Mouse (Mus musculus) embryonic facial prominence, embryonic 10.5 days (tissue): ENCODE results near the gene Hipk2. TPM values are rescaled to one million over a fixed set of nuclear protein-coding genes. Genes with fewer than 3 reads are reported as not detected.

Experiments
- DNase-seq: peaks from one replicate; pipeline ENCODE4 v3.0.0-alpha.2; 2017; ENCODE audit warnings: low spot score
- H3K27ac ChIP-seq: fragments of 300-500 bp; sonication (generic); replicated peaks from 2 replicates; pipeline ENCODE4 v1.5.1; 2016; ENCODE audit warnings: mild to moderate bottlenecking
- H3K27me3 ChIP-seq: fragments of 300-500 bp; sonication (generic); replicated peaks from 2 replicates; pipeline ENCODE4 v1.6.1; 2016; ENCODE audit warnings: low read depth, mild to moderate bottlenecking; ENCODE audit not compliant: poor library complexity, severe bottlenecking
- H3K36me3 ChIP-seq: fragments of 300-500 bp; sonication (generic); replicated peaks from 2 replicates; pipeline ENCODE4 v1.6.1; 2016; ENCODE audit warnings: mild to moderate bottlenecking, moderate library complexity
- H3K4me1 ChIP-seq: fragments of 300-500 bp; sonication (generic); 2 replicates; pipeline ENCODE4 v1.6.1; 2016
- H3K4me3 ChIP-seq: fragments of 300-500 bp; sonication (generic); 2 replicates; pipeline ENCODE4 v1.5.1; 2016; ENCODE audit warnings: mild to moderate bottlenecking, moderate library complexity
- H3K9me3 ChIP-seq: fragments of 300-500 bp; sonication (generic); 2 replicates; pipeline ENCODE4 v1.6.1; 2016; ENCODE audit warnings: mild to moderate bottlenecking
- WGBS: fragments of 180-500 bp; shearing (Covaris S2); methylation state at CpG from one replicate; pipeline ENCODE4 v1.1.7; 2016; 5-methylcytosine and 5-hydroxymethylcytosine counted together
- polyA plus RNA-seq: library from polyadenylated mRNA; unstranded; fragments of >200 nt; fragmentation: Nextera tagmentation; extraction: Ambion mirVana; gene quantifications from 2 replicates; pipeline ENCODE4 v1.2.1, GENCODE M21; 2016

Gene Hipk2
- polyA plus RNA-seq, 1 experiment from 2014 or later: 24.5 TPM

- Histone ChIP-seq H3K27me3 (no peaks in the 10 kb centered on the region), H3K36me3 (peaks cover 24% of the 10 kb centered on the region), H3K27ac (no peak overlapping the region), H3K9me3 (no peaks in the 10 kb centered on the region), H3K4me1 (peaks cover 18% of the 10 kb centered on the region), H3K4me3 (no peak overlapping the region)
- WGBS: 82% methylated on average over 6 of the region's 6 CpGs
- DNase-seq: no peak
These were observed 123.5 kb downstream of the Hipk2 start for GRCm38 (mm10) chr6:38752495-38752894.

- no peak for DNase-seq
- H3K36me3 ChIP-seq: peaks cover 51% of the 10 kb centered on the region
- H3K9me3 ChIP-seq: no peaks in the 10 kb centered on the region
- H3K27ac ChIP-seq: no peak overlapping the region
- 86% methylated on average over 4 of the region's 4 CpGs for WGBS
- no peak overlapping the region for H3K4me3 ChIP-seq
- H3K27me3 ChIP-seq: no peaks in the 10 kb centered on the region
- H3K4me1 ChIP-seq: peaks cover 22% of the 10 kb centered on the region
These were observed 127.9 kb downstream of the Hipk2 start for GRCm38 (mm10) chr6:38748037-38748436.

GRCm38 (mm10) chr6:38743351-38743750 is 132.6 kb downstream of the Hipk2 start:
- Histone ChIP-seq H3K9me3 (no peaks in the 10 kb centered on the region), H3K27me3 (no peaks in the 10 kb centered on the region), H3K36me3 (peaks cover 91% of the 10 kb centered on the region), H3K27ac (no peak overlapping the region), H3K4me1 (peaks cover 11% of the 10 kb centered on the region), H3K4me3 (no peak overlapping the region)
- DNase-seq: no peak
- 95% methylated on average over 7 of the region's 7 CpGs for WGBS

GRCm38 (mm10) chr6:38742441-38742840 is 133.5 kb downstream of the Hipk2 start:
- no peak for DNase-seq
- 92% methylated on average over 3 of the region's 3 CpGs for WGBS
- Histone ChIP-seq H3K36me3 (peaks cover 98% of the 10 kb centered on the region), H3K4me3 (no peak overlapping the region), H3K9me3 (no peaks in the 10 kb centered on the region), H3K27me3 (no peaks in the 10 kb centered on the region), H3K27ac (no peak overlapping the region), H3K4me1 (0 out of 2 replicates have a peak, but pooled peaks cover 3% of the 10 kb centered on the region)

GRCm38 (mm10) chr6:38741024-38741423 is 134.9 kb downstream of the Hipk2 start:
- WGBS: 90% methylated on average over 3 of the region's 3 CpGs
- Histone ChIP-seq H3K4me3 (no peak overlapping the region), H3K9me3 (no peaks in the 10 kb centered on the region), H3K27me3 (no peaks in the 10 kb centered on the region), H3K27ac (no peak overlapping the region), H3K36me3 (peaks cover 100% of the 10 kb centered on the region), H3K4me1 (no peaks in the 10 kb centered on the region)
- DNase-seq: no peak

- 62% methylated on average over 3 of the region's 3 CpGs for WGBS
- Histone ChIP-seq H3K9me3 (no peaks in the 10 kb centered on the region), H3K27ac (no peak overlapping the region), H3K4me1 (no peaks in the 10 kb centered on the region), H3K27me3 (no peaks in the 10 kb centered on the region), H3K36me3 (peaks cover 100% of the 10 kb centered on the region), H3K4me3 (no peak overlapping the region)
- DNase-seq: no peak
These were observed 136.7 kb downstream of the Hipk2 start for GRCm38 (mm10) chr6:38739266-38739665.

- no peaks in the 10 kb centered on the region for H3K4me1 ChIP-seq
- peaks cover 98% of the 10 kb centered on the region for H3K36me3 ChIP-seq
- H3K9me3 ChIP-seq: no peaks in the 10 kb centered on the region
- no peak overlapping the region for H3K27ac ChIP-seq
- no peaks in the 10 kb centered on the region for H3K27me3 ChIP-seq
- 72% methylated on average over 2 of the region's 2 CpGs for WGBS
- H3K4me3 ChIP-seq: no peak overlapping the region
- DNase-seq: no peak
These were observed 138.2 kb downstream of the Hipk2 start for GRCm38 (mm10) chr6:38737763-38738162.

- Histone ChIP-seq H3K27ac (no peak overlapping the region), H3K27me3 (no peaks in the 10 kb centered on the region), H3K36me3 (peaks cover 95% of the 10 kb centered on the region), H3K4me1 (no peaks in the 10 kb centered on the region), H3K9me3 (no peaks in the 10 kb centered on the region), H3K4me3 (no peak overlapping the region)
- DNase-seq: peak; percentile 76
- 33% methylated on average over 4 of the region's 4 CpGs for WGBS
These were observed 139.7 kb downstream of the Hipk2 start for GRCm38 (mm10) chr6:38736240-38736639.

- Histone ChIP-seq H3K4me3 (no peak overlapping the region), H3K36me3 (peaks cover 93% of the 10 kb centered on the region), H3K9me3 (no peaks in the 10 kb centered on the region), H3K4me1 (no peaks in the 10 kb centered on the region), H3K27ac (no peak overlapping the region), H3K27me3 (no peaks in the 10 kb centered on the region)
- WGBS: 58% methylated on average over 3 of the region's 3 CpGs
- DNase-seq: no peak
These were observed 143.3 kb downstream of the Hipk2 start for GRCm38 (mm10) chr6:38732681-38733080.

- WGBS: 85% methylated on average over 15 of the region's 15 CpGs
- peaks cover 91% of the 10 kb centered on the region for H3K36me3 ChIP-seq
- no peak for DNase-seq
- no peaks in the 10 kb centered on the region for H3K9me3 ChIP-seq
- no peak overlapping the region for H3K27ac ChIP-seq
- H3K27me3 ChIP-seq: no peaks in the 10 kb centered on the region
- H3K4me1 ChIP-seq: no peaks in the 10 kb centered on the region
- H3K4me3 ChIP-seq: no peak overlapping the region
These were observed 145.5 kb downstream of the Hipk2 start for GRCm38 (mm10) chr6:38730169-38731146.

- no peak for DNase-seq
- peaks cover 78% of the 10 kb centered on the region for H3K36me3 ChIP-seq
- no peaks in the 10 kb centered on the region for H3K27me3 ChIP-seq
- no peaks in the 10 kb centered on the region for H3K9me3 ChIP-seq
- no peak overlapping the region for H3K4me3 ChIP-seq
- 94% methylated on average over 3 of the region's 3 CpGs for WGBS
- H3K27ac ChIP-seq: no peak overlapping the region
- H3K4me1 ChIP-seq: peaks cover 4% of the 10 kb centered on the region
These were observed 150.4 kb downstream of the Hipk2 start for GRCm38 (mm10) chr6:38725515-38725914.

- Histone ChIP-seq H3K9me3 (no peaks in the 10 kb centered on the region), H3K27me3 (no peaks in the 10 kb centered on the region), H3K4me3 (no peak overlapping the region), H3K4me1 (peaks cover 4% of the 10 kb centered on the region), H3K36me3 (peaks cover 82% of the 10 kb centered on the region), H3K27ac (no peak overlapping the region)
- DNase-seq: peak; percentile 47
- WGBS: 77% methylated on average over 1 of the region's 1 CpGs
These were observed 154.6 kb downstream of the Hipk2 start for GRCm38 (mm10) chr6:38721361-38721760.

- no peaks in the 10 kb centered on the region for H3K27me3 ChIP-seq
- no peak overlapping the region for H3K4me3 ChIP-seq
- no peaks in the 10 kb centered on the region for H3K9me3 ChIP-seq
- WGBS: 78% methylated on average over 6 of the region's 6 CpGs
- H3K4me1 ChIP-seq: peaks cover 4% of the 10 kb centered on the region
- peaks cover 89% of the 10 kb centered on the region for H3K36me3 ChIP-seq
- DNase-seq: no peak
- no peak overlapping the region for H3K27ac ChIP-seq
These were observed 156.7 kb downstream of the Hipk2 start for GRCm38 (mm10) chr6:38719229-38719628.
